Mouse (Mus musculus): ENCODE data around the gene Thnsl2. TPM values are rescaled to one million over a fixed set of nuclear protein-coding genes. Genes with fewer than 3 reads are reported as not detected.
A peak's percentile ranks its signal among the peaks of the same experiment; 100 is the strongest.

Gene Thnsl2
- total RNA-seq (2021): 1 to 10 TPM; 4.1 to 4.9 TPM
- long read RNA-seq, transcript Thnsl2-202 (9 exons, 2,077 nt): major isoform, 5 of 7 reads
- long read RNA-seq, partial matches to known transcripts: 0 of 7 reads
- long read RNA-seq, other reads (novel, unspliced or antisense): 2 of 7 reads

- peak; percentile 40 to 67 for DNase-seq (ENCODE audit: low spot score in 2 of 2)
Observed at GRCm38 (mm10) chr6:71143894-71144455, at the start of gene Thnsl2. Thnsl2 (minus strand) TSS chr6:71144439.

DNA sequence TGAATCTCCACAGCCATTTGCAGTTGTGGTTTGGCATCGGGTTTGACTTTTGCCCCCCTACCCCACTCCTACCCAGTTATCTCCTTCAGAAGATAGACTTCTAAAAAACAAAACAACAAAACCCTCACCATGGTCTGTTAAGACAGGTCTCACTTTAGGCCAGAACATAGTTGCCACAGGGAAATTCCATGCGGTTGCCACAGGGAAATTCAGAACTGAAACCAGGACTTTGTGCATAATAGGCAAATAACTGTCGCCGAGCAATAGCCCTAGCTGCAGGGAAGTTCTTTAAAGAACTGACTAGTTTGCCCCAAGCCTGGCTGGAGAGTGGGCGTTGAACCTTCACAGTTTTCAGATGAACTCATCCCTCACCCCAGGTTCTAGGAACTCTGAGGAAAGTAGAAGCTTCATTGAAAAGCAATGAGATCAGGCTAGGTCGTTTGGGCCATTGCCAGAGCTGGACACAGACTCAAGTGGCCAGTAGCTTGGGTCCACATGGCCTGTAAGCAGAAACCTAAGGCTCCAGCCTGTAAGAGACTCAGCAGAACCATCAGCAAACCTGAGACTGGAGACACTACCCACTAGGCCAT is 49.0 kb upstream of the Thnsl2 start:
- DNase-seq (ENCODE audit: low spot score in 2 of 2): no peak

DNA sequence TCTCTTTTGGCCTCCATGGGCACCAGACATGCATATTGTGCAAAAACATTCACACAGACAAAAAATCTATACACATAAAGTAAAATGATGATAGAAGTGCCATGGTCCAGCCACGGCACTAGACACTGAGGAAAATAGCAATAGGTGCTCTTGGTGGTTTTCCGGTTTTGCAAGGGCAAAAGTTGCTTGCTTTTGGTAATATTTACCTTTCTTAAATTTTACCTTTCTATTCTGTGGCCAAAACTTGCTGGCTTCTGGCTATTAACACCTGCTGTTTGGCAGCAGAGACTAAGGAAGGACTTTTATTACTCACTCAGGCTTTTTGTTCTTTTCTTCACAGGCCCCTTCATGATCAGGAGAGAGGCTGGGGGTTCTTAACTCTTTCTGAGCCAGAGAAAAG is 46.3 kb upstream of the Thnsl2 start:
- DNase-seq (ENCODE audit: low spot score in 2 of 2): no peak

- no peak for DNase-seq (ENCODE audit: low spot score in 2 of 2)
Observed at GRCm38 (mm10) chr6:71189578-71189977, 45.3 kb upstream of the Thnsl2 start.

- DNase-seq (ENCODE audit: low spot score in 2 of 2): no peak
Observed at GRCm38 (mm10) chr6:71184941-71185604, 40.8 kb upstream of the Thnsl2 start.

GRCm38 (mm10) chr6:71180596-71180995 is 36.4 kb upstream of the Thnsl2 start:
- DNase-seq (ENCODE audit: low spot score in 2 of 2): no peak

DNA sequence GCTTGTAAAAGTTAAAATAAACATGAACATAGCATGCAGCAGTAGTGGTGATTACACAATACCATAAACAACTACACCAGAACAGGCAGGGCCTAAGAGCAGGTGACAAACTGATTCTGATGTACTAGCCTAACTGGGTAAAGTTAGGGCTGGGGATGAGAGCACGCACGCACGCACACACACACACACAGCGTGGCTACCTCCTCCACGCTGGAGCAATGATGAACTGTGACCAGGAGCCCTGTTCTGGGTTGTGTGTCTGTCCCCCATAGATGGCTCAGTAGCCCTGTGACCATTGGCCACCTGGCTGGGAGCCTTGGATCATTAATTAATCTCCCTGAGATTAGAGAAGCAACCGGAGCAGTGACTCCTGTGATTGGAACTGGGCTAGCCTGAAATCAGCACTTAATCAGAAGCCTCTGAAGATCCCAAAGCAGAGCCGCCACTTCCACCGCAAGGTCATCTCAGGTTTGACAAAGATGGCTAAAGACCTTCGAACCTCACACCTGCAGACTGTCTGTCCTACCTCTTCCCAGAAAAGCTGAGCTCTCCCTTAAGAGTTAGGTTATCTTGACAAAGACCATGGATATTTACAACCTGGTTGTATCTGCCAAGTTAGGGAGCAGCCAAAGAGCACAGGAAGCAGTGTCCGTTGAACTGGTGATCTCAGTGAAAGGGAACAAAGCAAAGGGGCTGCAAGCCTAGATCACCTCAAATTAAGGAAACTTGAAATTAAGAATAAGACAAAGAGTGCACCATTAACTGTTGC is 28.8 kb upstream of the Thnsl2 start:
- DNase-seq (ENCODE audit: low spot score in 2 of 2): no peak

DNA sequence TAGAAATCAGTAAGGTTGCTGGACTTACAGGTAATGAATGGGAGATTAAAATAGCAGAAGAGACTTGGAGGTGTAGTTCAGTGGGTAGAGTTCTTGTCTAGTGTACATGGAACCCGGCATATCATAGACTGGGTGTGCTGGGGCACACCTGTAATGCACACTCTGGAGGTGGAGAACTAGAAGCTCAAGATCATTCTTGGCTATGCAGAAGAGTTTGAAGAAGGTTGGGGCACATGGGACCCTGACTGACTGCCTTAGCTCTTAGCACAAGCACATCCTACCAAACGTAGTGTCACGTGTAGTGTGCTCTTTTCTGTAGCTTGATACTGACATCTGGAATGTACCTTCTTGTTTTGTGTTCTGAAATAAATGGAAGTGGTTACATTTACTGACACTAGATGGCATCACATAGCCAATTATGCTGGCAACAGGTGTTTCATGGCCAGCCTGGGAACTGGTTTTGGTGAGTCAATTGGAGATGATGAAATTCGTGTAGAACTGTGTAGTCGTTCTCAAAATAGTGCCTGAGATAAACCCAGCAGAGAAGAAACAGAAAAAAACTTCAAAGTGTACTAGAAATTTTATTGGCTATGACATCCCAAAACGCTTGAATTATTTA is 22.4 kb upstream of the Thnsl2 start:
- DNase-seq (ENCODE audit: low spot score in 2 of 2): peak in 1 of 2 experiments; percentile 41

- no peak for DNase-seq (ENCODE audit: low spot score in 2 of 2)
Observed at GRCm38 (mm10) chr6:71164394-71164793, 20.2 kb upstream of the Thnsl2 start.

GRCm38 (mm10) chr6:71162269-71162668 is 18.0 kb upstream of the Thnsl2 start:
- DNase-seq (ENCODE audit: low spot score in 2 of 2): no peak

DNA sequence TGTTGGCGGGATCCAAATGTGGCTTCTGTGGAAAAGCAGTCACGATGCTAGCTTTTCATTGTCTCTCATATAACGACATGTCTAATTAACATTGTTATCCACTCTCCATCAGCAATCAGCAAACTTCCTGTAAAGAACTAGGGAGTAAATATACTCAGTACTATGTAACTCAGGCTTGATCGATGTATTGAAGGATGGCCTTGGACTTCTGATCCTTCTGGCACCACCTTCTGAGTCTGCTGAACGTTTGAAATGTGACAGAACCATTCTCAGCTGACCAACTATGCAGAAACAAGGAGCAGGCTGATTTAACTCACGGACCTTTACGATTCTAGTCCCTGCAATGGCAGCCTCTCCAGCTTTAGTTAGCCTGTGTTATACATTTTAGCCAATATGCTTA is 17.1 kb upstream of the Thnsl2 start:
- no peak for DNase-seq (ENCODE audit: low spot score in 2 of 2)

DNA sequence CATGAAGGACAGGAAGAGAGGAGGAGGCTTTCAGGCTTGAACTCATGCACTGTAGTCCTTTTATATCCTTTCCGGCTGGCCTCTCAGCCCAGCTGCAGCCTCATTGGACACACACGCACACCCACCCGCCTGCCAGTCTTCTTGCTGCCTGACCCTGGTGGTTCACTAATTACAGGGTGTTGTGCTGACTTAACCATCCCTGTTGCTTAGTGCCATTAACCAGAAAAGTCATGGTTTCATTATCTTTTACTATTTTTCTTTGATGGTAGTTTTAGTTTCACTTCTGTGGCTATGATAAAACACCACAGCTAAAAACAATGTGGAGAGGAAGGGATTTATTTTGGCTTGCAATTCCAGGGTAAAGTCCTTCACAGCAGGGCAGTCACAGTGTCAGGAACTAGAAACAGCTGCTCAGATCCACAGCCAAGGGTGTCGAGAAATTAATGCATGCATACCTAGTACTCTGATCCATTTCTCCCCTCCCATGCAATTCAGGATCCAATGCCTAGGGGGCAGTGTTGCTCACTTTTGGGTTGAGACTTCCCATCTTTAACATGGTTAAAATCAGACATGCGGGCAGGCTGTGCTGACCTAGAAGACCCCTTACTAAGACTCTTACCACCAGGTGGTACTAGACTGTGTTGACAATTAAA is 12.6 kb upstream of the Thnsl2 start:
- no peak for DNase-seq (ENCODE audit: low spot score in 2 of 2)

GRCm38 (mm10) chr6:71154861-71155260 is 10.6 kb upstream of the Thnsl2 start:
- DNase-seq (ENCODE audit: low spot score in 2 of 2): no peak

DNA sequence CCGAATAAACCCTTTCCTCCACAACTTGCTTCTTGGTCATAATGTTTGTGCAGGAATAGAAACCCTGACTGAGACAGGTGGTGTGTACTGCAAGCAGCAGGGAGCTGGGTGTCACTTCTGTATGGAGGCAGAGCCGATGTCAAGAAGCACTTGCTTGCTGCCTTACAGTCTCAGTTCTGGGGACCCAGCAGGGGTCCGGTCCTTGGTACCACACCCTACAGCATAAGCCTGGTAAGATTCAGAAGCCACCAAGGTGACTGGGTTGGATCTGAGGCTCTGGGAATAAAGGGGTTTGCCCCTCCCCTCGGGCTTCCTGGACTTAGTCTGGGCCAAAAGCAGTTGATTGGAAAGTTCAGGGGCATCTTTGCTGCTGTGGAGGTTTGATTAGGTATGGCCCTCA is 9.2 kb upstream of the Thnsl2 start:
- DNase-seq (ENCODE audit: low spot score in 2 of 2): no peak

GRCm38 (mm10) chr6:71151098-71151497 is 6.9 kb upstream of the Thnsl2 start:
- DNase-seq (ENCODE audit: low spot score in 2 of 2): no peak

DNA sequence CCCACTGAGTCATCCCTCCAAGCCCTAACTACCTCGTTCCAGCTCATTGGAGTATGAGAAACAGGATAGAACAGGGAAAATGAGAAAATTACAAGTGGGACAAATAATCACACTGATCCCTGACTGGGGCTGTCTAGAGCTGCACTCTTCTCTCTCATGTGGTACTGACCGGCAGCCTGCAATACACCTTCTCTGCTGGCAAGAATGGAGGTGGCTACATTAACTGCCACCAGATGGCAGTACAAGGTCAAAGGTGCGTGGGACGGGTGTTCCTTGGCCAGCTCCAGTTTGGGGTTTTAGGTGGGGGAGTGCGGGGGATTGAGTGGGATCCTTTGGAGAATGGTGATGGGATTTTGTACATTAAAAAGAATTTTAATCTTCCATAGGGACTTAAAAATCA is 5.3 kb upstream of the Thnsl2 start:
- no peak for DNase-seq (ENCODE audit: low spot score in 2 of 2)

- DNase-seq (ENCODE audit: low spot score in 2 of 2): no peak
Observed at GRCm38 (mm10) chr6:71148336-71148735, 4.1 kb upstream of the Thnsl2 start.

GRCm38 (mm10) chr6:71145288-71145989 is 1.2 kb upstream of the Thnsl2 start:
- DNase-seq (ENCODE audit: low spot score in 2 of 2): no peak

DNA sequence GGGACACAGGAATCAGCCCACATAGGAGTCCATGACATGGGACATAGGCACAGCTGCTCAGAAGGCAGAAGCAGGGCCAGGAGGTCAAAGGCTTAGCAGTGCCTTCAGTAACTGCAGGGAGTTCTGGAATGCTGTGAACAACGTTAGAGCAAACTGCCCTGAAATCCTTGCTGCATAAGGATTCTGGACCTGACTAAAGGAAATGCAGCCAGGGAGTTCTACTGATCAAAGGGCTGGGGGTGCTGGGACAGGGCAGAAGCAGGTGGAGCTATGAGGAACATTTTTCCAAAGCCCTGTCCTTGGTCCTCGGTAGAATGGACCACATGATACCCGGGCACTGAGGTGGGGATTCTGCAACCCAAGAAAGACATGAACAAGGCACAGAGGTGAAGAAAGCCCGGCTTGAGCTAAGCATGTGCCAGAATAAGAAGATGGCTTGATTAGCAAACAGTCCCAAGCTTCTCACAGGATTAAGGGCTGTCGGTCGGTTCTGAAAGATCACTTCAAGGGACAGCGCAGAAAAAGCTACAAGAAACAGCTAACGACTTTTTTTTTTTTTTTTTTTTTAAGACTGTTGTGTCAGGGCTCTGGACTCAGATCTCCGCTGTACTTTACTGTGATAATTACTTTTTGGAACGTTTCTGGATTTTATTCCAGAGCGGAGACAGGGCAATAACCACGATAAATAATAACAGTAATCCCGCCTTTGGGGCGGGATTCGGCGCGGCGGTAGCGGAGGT is 915 bp downstream of the Thnsl2 start:
- no peak for DNase-seq (ENCODE audit: low spot score in 2 of 2)

GRCm38 (mm10) chr6:71135031-71135430 is 9.2 kb downstream of the Thnsl2 start:
- no peak for DNase-seq (ENCODE audit: low spot score in 2 of 2)

Measured in layer of hippocampus, adult 18-20 months (tissue).